Mouse (Mus musculus): ENCODE measurements around the gene Rasl11a. TPM values are rescaled to one million over a fixed set of nuclear protein-coding genes. Genes with fewer than 3 reads are reported as not detected.
A peak's percentile ranks its signal among the peaks of the same experiment; 100 is the strongest.

Rasl11a gene
- polyA plus RNA-seq, 2 experiments = 7.8 to 8.4 TPM

- Histone ChIP-seq H3K27me3 (ENCODE audit: control insufficient read depth, insufficient read depth, low read length) (no peaks in the 10 kb centered on the region), H3K9ac (ENCODE audit: low read depth, low read length, severe bottlenecking) (no peak overlapping the region), H3K4me1 (ENCODE audit: control insufficient read depth, insufficient read depth, low read length) (peaks cover 8% of the 10 kb centered on the region), H3K27ac (replicated peaks; ENCODE audit: low read depth, low read length) (no peak overlapping the region), H3K4me2 (replicated peaks; ENCODE audit: low read depth, low read length, severe bottlenecking) (no peak overlapping the region), H3K9me3 (ENCODE audit: control insufficient read depth, low read length) (no peaks in the 10 kb centered on the region), H3K36me3 (ENCODE audit: control insufficient read depth, insufficient read depth, low read length) (peaks cover 24% of the 10 kb centered on the region), H3K4me3 (replicated peaks; ENCODE audit: low read length) (no peak overlapping the region)
- WGBS = 79% methylated on average over 5 of the region's 5 CpGs
- no peak for TF ChIP-seq POLR2A (IDR thresholded peaks at IDR 0.05; ENCODE audit: borderline replicate concordance, extremely low read depth, insufficient read depth, insufficient read length)
- ATAC-seq (ENCODE audit: low FRiP score, low read depth) = no peak
- no peak for DNase-seq (ENCODE audit: low spot score)
Measured at GRCm38 (mm10) chr5:146841301-146841700, 3.6 kb upstream of the Rasl11a start.

DNA sequence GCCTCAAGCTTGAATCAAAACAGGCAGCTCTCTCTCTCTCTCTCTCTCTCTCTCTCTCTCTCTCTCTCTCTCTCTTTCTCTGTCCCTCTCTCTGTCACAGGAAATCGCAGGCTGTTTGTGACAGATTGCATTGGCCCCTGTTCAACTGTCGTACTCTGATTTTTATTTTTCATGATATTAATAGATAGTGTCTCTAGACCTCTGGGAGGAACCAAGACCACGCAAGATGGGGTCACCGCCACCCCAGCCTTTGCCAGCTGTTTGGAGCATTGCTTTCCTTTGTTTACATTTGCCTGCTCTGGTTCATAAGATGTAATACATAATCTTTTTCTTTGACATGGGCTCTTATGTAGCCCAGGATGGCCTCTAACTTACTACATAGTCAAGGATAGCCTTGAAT lies 2.9 kb upstream of the Rasl11a start:
- H3K27ac ChIP-seq (replicated peaks; ENCODE audit: low read depth, low read length) = no peak overlapping the region
- TF ChIP-seq POLR2A (IDR thresholded peaks at IDR 0.05; ENCODE audit: borderline replicate concordance, extremely low read depth, insufficient read depth, insufficient read length) = no peak
- no peak for ATAC-seq (ENCODE audit: low FRiP score, low read depth)
- 91% methylated on average over 4 of the region's 4 CpGs for WGBS
- H3K4me1 ChIP-seq (ENCODE audit: control insufficient read depth, insufficient read depth, low read length) = peaks cover 9% of the 10 kb centered on the region
- peaks cover 17% of the 10 kb centered on the region for H3K36me3 ChIP-seq (ENCODE audit: control insufficient read depth, insufficient read depth, low read length)
- no peak overlapping the region for H3K4me2 ChIP-seq (replicated peaks; ENCODE audit: low read depth, low read length, severe bottlenecking)
- no peak overlapping the region for H3K4me3 ChIP-seq (replicated peaks; ENCODE audit: low read length)
- DNase-seq (ENCODE audit: low spot score) = no peak
- H3K9me3 ChIP-seq (ENCODE audit: control insufficient read depth, low read length) = no peaks in the 10 kb centered on the region
- H3K27me3 ChIP-seq (ENCODE audit: control insufficient read depth, insufficient read depth, low read length) = no peaks in the 10 kb centered on the region
- H3K9ac ChIP-seq (ENCODE audit: low read depth, low read length, severe bottlenecking) = no peak overlapping the region

DNA sequence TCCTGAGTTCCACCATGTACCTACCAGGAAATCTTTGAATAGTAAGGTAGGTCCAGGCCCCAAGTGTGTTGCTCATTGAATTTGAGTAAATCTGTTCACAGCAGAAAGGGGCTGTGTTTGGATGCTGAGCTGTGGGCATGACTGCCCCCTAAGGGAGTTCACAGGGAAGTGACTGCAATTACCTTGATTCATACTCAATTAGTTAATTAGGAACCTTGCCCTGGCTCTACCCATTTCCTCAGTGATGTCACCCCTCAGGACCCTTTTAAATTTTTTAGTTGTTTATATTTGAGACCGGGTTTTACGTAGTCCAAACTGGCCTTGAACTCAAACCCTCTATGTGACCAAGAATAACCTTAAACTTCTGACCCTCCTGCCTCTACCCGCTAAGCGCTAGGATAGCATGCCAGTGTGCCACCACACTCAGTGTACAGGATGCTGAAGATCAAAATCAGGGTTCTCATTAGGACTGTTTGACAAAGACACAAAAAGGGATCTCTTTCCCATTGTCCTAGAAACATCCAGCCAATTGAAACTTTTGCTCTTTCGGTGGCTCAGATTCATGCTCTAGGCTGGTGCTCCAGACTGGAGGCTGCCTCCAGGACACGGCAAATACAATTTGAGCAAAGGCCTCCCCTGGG lies 450 bp upstream of the Rasl11a start:
- Histone ChIP-seq H3K9ac (ENCODE audit: low read depth, low read length, severe bottlenecking) (peak overlapping the region; percentile 64), H3K27me3 (ENCODE audit: control insufficient read depth, insufficient read depth, low read length) (no peaks in the 10 kb centered on the region), H3K36me3 (ENCODE audit: control insufficient read depth, insufficient read depth, low read length) (no peaks in the 10 kb centered on the region; the same call in 1 of the 2 replicates), H3K4me2 (replicated peaks; ENCODE audit: low read depth, low read length, severe bottlenecking) (peak overlapping the region; percentile 87), H3K27ac (replicated peaks; ENCODE audit: low read depth, low read length) (peak overlapping the region; percentile 58; the same call in 1 of the 2 replicates), H3K9me3 (ENCODE audit: control insufficient read depth, low read length) (no peaks in the 10 kb centered on the region), H3K4me1 (ENCODE audit: control insufficient read depth, insufficient read depth, low read length) (peaks cover 9% of the 10 kb centered on the region), H3K4me3 (replicated peaks; ENCODE audit: low read length) (peak overlapping the region; percentile 54)
- 0 out of 2 replicates have a peak, but pooled peaks have one; percentile 9 for ATAC-seq (ENCODE audit: low FRiP score, low read depth)
- no peak for DNase-seq (ENCODE audit: low spot score)
- TF ChIP-seq POLR2A (IDR thresholded peaks at IDR 0.05; ENCODE audit: borderline replicate concordance, extremely low read depth, insufficient read depth, insufficient read length) = no peak
- 8% methylated on average over 6 of the region's 6 CpGs for WGBS

DNA sequence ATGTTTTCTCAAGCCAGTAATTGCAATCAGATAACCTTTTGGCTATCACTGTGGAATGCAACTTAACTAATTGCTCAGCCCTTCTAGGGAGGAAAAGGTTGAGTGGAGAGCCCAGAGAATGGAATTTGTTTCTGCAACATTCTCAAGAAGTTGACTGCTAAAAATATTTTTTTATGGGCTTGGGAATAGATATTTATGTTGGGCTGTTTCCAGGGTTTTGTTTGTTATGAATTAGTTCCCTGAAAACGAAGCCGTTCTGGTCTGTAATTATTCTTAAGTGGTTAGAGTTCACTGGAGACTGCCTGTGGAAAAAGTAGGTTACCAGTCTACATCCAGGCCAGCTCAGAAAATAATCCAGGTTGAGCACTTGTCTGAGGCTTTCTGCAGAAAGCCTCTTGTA lies 1.6 kb downstream of the Rasl11a start:
- H3K27ac ChIP-seq (replicated peaks; ENCODE audit: low read depth, low read length) = no peak overlapping the region
- 37% methylated on average over 2 of the region's 2 CpGs for WGBS

GRCm38 (mm10) chr5:146848936-146849582 lies 4.2 kb downstream of the Rasl11a start:
- Histone ChIP-seq H3K4me1 (ENCODE audit: control insufficient read depth, insufficient read depth, low read length) (peaks cover 9% of the 10 kb centered on the region), H3K9ac (ENCODE audit: low read depth, low read length, severe bottlenecking) (no peak overlapping the region), H3K4me2 (replicated peaks; ENCODE audit: low read depth, low read length, severe bottlenecking) (no peak overlapping the region), H3K9me3 (ENCODE audit: control insufficient read depth, low read length) (no peaks in the 10 kb centered on the region), H3K27me3 (ENCODE audit: control insufficient read depth, insufficient read depth, low read length) (no peaks in the 10 kb centered on the region), H3K36me3 (ENCODE audit: control insufficient read depth, insufficient read depth, low read length) (no peaks in the 10 kb centered on the region), H3K4me3 (replicated peaks; ENCODE audit: low read length) (no peak overlapping the region), H3K27ac (replicated peaks; ENCODE audit: low read depth, low read length) (no peak overlapping the region)
- DNase-seq (ENCODE audit: low spot score) = no peak
- WGBS = 84% methylated on average over 4 of the region's 4 CpGs
- TF ChIP-seq POLR2A (IDR thresholded peaks at IDR 0.05; ENCODE audit: borderline replicate concordance, extremely low read depth, insufficient read depth, insufficient read length) = no peak
- ATAC-seq (ENCODE audit: low FRiP score, low read depth) = no peak

More for the DNA sequence above, 1.6 kb downstream of the Rasl11a start:
- ATAC-seq (ENCODE audit: low FRiP score, low read depth) (no peak), DNase-seq (ENCODE audit: low spot score) (peak; percentile 63)
- peak overlapping the region; percentile 87 for H3K4me2 ChIP-seq (replicated peaks; ENCODE audit: low read depth, low read length, severe bottlenecking)
- no peaks in the 10 kb centered on the region for H3K27me3 ChIP-seq (ENCODE audit: control insufficient read depth, insufficient read depth, low read length)
- H3K9ac ChIP-seq (ENCODE audit: low read depth, low read length, severe bottlenecking) = no peak overlapping the region
- TF ChIP-seq POLR2A (IDR thresholded peaks at IDR 0.05; ENCODE audit: borderline replicate concordance, extremely low read depth, insufficient read depth, insufficient read length) = no peak
- no peaks in the 10 kb centered on the region for H3K36me3 ChIP-seq (ENCODE audit: control insufficient read depth, insufficient read depth, low read length)
- H3K4me3 ChIP-seq (replicated peaks; ENCODE audit: low read length) = no peak overlapping the region; the same call in 1 of the 2 replicates
- no peaks in the 10 kb centered on the region for H3K9me3 ChIP-seq (ENCODE audit: control insufficient read depth, low read length)
- H3K4me1 ChIP-seq (ENCODE audit: control insufficient read depth, insufficient read depth, low read length) = peaks cover 9% of the 10 kb centered on the region
